Mouse (Mus musculus): ENCODE data around the gene Oma1.

Gene Oma1

DNA sequence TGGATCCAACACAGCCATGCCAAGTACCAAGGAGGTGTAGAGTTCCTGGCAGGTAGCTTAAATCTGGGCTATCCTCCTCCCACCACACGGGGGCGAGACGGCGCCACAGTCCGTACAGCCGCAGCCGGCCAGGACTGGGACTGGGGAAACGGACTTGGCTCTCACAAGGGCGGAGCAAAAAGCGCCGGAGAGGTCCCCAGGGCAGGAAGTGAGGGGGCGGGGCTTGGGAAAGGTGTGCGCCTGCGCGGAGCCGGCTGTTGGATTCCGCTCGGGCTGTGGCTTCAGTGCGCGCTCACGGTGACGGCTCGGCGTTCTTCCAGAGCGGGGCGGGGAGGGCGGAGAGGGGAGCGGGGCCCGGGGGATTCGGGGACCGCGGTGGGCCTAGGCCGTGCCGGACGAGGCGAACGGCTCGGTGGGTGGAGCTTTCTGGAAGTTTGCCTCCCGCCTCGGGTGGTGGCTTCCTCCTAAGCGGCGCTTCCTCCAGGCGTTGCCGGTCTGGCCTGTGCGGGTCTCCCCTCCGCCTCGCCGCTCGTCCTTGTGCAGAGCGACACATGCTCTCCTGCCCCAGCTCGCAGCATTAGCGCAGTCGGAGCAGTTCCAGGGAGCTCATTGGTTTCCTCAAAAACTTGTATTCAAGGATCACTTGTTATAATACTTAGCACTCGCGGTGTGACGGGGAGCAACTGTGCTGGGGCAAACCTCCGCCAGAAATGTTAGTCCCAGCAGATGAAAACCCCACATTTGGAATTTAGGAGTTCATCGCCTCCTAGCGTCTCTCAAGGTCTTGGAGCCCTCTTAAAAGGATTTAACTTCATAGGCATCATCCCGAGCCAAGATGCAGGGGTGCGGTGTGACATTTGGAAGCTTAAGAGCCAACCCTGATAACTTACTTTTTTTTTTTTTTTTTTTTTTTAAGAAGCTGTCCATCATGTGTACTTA lies at the start of gene Oma1:
Oma1 (plus strand) TSS at position 226 of the 939 bp plus-strand sequence.
- peak; percentile 81 for DNase-seq (ENCODE audit: low spot score)

- no peak for DNase-seq (ENCODE audit: low spot score)
Observed at GRCm38 (mm10) chr4:103263812-103264396, 49.7 kb upstream of the Oma1 start.

GRCm38 (mm10) chr4:103265166-103265565 lies 48.4 kb upstream of the Oma1 start:
- no peak for DNase-seq (ENCODE audit: low spot score)

DNA sequence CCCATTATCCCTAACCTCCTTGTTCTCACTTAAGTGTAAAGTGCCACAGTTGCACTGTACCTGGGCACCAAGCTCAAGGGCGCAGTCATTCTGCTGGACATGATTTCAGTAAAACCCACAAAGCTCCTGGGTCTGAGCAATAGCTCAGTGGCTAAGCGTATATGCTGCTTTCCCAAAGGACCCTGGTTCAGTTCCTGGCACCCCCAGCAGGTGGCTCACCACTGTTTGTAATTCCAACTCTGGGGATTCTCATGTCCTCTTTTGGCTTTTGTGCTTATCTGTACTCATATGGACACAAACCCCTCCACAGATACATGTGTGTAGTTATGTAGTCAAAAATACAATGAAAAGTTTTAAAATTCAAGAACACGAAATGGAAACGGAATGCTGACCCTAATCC lies 44.3 kb upstream of the Oma1 start:
- DNase-seq (ENCODE audit: low spot score) = no peak

- no peak for DNase-seq (ENCODE audit: low spot score)
Observed at GRCm38 (mm10) chr4:103273021-103273420, 40.6 kb upstream of the Oma1 start.

- peak; percentile 4 for DNase-seq (ENCODE audit: low spot score)
Observed at GRCm38 (mm10) chr4:103288342-103288741, 25.3 kb upstream of the Oma1 start.

DNA sequence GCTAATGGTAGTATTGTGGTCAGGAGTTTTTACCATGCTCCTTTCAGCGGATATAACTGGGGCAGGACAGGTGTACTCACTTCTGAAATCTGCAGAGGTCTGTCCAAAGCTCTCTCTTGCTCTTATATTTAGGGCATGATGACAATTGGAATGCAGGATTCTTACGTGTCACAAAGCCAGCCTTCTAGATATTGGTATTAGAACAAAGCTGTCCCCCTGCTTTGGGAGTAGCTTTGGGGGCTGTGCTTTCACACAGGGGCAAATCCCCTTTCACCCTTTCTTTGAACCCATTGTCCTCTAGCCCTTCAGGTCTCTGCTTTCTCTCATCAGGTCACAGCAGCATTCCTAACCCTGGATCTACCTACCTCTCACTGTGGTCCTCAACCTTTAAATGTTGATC lies 22.8 kb upstream of the Oma1 start, which contains the start of gene 4921539E11Rik:
4921539E11Rik (minus strand) TSS at position 101 of the 400 bp plus-strand sequence.
- DNase-seq (ENCODE audit: low spot score) = no peak

DNA sequence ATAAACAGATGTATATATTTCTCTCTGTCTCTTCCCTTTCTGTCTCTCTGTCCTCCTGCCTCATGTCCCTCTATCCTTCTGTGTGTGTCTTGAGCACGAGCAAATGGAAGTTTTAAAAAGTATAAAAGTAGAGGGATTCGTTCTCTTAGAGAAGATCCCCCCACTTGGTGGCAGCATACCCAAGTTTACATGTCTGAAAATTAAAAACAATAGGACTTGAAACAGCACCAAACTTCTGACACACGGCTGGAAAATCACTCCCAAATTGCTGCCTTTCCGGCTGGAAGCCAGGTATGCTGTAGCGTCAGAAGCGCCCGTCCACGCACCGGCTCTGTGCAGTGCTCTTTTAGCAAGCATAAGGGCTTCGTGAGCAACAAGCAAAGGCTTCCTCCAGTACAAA lies 14.3 kb upstream of the Oma1 start:
- no peak for DNase-seq (ENCODE audit: low spot score)

GRCm38 (mm10) chr4:103303851-103304250 lies 9.8 kb upstream of the Oma1 start:
- DNase-seq (ENCODE audit: low spot score) = no peak

DNA sequence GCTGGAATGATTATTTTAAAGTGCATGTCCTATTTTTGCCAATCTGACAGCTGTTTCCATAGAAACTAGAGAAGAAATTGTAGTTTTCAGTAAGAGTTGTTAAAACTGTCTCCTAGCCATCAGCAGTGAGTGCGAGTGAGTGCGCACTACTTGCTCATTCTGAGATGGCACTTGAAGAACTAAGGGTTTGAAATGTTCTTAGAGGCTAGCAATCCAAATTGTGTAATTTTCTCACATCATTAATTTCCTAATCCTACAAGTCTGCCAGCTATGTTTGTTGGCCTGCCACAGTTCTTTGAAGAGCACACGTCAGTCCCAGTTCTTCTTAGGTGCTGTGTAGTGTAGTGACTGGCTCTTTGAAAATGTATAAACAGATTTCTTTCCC lies 906 bp downstream of the Oma1 start:
- DNase-seq (ENCODE audit: low spot score) = no peak

- no peak for DNase-seq (ENCODE audit: low spot score)
Observed at GRCm38 (mm10) chr4:103315861-103316260, 2.2 kb downstream of the Oma1 start.

DNA sequence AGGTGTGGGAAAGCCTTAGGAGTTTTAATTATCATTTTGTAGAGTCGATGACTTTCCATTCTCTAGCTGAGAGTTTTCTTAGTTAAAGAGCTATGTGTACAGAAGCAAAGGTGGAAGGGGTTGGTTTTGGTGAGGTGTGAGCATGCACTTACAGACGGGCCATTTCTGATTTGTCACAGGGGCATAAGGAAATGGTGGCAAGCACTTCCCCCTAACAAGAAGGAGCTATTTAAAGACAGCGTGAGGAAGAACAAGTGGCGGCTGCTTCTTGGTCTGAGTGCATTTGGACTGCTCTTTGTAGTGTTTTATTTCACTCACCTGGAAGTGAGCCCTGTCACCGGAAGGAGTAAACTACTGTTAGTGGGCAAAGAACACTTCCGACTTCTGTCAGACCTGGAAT lies 7.8 kb downstream of the Oma1 start:
- DNase-seq (ENCODE audit: low spot score) = no peak

DNA sequence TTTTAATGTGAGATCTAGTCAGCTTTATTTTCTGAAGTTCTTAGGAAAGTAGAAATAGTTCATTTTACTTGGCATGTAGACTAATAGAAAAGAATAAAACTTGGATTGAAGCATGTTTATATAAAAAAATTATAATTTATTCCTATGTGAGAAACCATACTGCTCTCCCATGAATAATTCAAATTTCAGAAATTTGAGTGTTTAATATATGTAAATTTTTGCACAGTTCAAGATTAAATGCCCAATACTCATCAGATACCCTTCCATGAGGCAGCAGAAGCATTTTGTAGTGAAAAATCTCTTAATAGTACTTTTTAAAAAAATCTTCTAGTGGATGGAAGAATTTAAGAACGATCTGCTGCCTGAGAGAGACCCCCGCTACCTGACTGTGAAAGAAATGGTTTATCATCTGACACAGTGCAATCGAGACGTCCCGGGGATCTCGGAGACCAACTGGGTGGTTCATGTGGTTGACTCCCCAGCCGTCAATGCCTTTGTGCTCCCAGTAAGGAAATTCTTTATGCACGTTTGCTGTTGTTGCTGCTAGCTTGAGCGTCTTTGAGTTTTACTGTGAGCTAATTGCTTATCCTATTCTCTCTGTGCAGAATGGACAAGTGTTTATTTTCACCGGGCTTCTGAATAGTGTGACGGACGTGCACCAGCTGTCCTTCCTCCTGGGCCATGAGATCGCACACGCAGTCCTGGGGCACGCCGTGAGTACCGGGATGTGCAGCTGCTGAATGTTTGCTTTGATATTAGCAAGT lies 11.3 kb downstream of the Oma1 start:
- DNase-seq (ENCODE audit: low spot score) = no peak

- no peak for DNase-seq (ENCODE audit: low spot score)
Observed at GRCm38 (mm10) chr4:103326994-103327393, 13.4 kb downstream of the Oma1 start.

DNA sequence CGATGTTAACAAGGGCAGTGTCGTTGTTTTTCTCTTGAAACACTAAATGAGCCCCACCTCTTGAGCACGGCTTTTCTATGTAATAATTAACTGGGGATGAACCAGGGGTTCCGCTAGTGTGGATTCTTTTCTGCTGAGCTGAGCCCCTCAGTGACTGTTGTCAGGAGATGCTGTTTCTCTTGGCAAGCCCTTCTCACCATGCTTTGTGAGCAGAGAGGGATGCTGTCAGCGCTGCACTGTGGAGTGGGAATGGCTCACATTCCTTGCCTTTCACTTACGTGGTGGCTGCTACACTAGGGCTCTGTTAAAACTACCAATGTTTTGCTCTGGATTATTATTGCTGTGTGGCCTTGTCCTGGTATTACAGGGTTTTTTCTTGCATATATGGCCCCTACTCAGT lies 15.7 kb downstream of the Oma1 start:
- DNase-seq (ENCODE audit: low spot score) = no peak

GRCm38 (mm10) chr4:103335134-103335533 lies 21.5 kb downstream of the Oma1 start:
- DNase-seq (ENCODE audit: low spot score) = no peak

DNA sequence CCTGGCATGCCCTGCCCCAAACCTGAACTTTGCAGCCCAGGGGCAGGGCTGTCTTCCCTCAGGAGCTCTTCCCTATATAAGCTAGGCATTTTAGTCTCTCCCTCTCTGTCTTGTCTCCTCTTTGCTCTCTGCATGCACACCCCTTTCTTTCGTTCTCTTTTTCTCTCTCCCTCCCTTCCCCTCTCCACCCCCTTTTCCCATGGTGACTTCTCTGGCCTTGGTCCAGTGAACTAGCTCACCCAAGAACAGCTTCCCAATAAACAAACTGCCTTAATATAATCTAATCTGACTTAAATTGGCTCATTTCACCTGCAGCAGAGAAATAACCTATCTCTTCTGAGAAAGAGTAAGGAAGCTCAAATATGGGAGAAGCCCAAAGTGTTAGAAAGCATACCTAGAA lies 27.1 kb downstream of the Oma1 start:
- DNase-seq (ENCODE audit: low spot score) = no peak

GRCm38 (mm10) chr4:103341620-103342019 lies 28.0 kb downstream of the Oma1 start:
- no peak for DNase-seq (ENCODE audit: low spot score)

DNA sequence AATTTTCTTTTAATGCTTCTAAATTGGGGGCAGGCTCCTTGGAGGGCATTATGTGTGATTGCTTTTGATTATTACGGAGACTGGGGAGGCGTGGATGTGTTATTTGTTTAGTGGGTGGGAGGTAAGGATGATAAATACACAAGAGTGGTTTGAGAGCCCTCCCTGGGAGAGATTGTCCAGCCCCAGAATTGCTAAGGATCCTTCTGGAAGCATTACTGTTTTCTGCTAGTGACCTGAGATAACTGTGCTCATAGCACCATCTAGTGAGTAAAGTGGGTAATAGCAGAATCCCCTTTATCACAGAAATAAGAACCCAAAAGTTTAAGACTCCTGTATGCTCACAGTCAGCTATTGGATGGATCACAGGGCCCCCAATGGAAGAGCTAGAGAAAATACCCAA lies 32.4 kb downstream of the Oma1 start:
- DNase-seq (ENCODE audit: low spot score) = peak; percentile 60

DNA sequence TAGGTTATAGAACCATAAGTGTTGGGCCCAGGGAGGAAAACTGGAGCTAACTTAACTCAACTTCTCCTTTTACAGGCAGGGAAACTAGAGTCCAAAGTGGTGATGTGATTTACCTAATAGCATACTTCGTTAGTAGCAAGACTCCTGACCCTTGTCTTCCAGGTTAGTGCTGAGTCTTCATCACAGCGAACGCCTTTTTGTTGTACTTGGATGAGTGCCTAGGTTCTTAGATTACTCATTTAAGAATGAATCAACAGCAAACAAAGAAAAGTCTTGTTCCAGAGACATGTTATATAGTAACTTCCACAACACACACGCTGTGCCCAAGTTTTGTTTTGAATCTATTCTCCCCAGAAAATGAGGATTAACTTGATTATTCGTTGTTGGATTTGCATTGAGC lies 33.2 kb downstream of the Oma1 start:
- no peak for DNase-seq (ENCODE audit: low spot score)

DNA sequence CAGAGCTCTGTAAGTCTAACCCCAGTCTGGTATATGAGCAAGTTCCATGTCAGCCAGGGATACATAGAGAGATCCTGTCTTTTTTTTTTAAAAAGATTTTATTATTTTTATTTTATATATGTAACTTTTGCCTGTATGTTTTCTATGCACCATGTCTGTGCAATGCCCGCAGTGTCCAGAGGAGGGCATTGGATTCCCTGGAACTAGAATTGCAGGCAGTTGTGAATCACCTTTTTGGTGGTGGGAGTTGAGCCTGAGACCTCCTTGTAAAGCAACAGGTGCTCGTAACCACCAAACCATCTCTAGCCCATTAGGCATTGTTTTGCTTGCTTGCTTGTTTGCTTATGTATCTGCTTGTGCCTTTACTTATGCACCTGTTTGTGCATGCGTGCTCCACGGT lies 35.6 kb downstream of the Oma1 start:
- DNase-seq (ENCODE audit: low spot score) = no peak

GRCm38 (mm10) chr4:103352926-103353325 lies 39.3 kb downstream of the Oma1 start:
- no peak for DNase-seq (ENCODE audit: low spot score)

GRCm38 (mm10) chr4:103357457-103357856 lies 43.8 kb downstream of the Oma1 start:
- DNase-seq (ENCODE audit: low spot score) = peak; percentile 54
